Mouse (Mus musculus) midbrain, embryonic 13.5 days (tissue): ENCODE results near the gene Dpp8. TPM values are rescaled to one million over a fixed set of nuclear protein-coding genes. Genes with fewer than 3 reads are reported as not detected.

ENCODE experiments used
- ATAC-seq: fragments of 200-750 bp; cut with Nextera tagmentation; 2 replicates; pipeline ENCODE4 v1.8.0; 2017; ENCODE audit warnings: mild to moderate bottlenecking, moderate TSS enrichment, moderate library complexity
- H3K27ac ChIP-seq: fragments of 300-500 bp; sonication (generic); 2 replicates; pipeline ENCODE4 v1.5.1; 2015; ENCODE audit warnings: inconsistent platforms, mild to moderate bottlenecking, moderate library complexity
- H3K27me3 ChIP-seq: fragments of 300-500 bp; sonication (generic); 2 replicates; pipeline ENCODE4 v1.6.1; 2015; ENCODE audit warnings: mild to moderate bottlenecking, inconsistent platforms
- H3K36me3 ChIP-seq: fragments of 300-500 bp; sonication (generic); 2 replicates; pipeline ENCODE4 v1.6.1; 2015; ENCODE audit warnings: mild to moderate bottlenecking, inconsistent platforms
- H3K4me1 ChIP-seq: fragments of 300-500 bp; sonication (generic); replicated peaks from 2 replicates; pipeline ENCODE4 v1.6.1; 2015; ENCODE audit warnings: inconsistent platforms
- H3K4me2 ChIP-seq: fragments of 300-500 bp; sonication (generic); replicated peaks from 2 replicates; pipeline ENCODE4 v1.6.1; 2015; ENCODE audit warnings: moderate library complexity, mild to moderate bottlenecking, inconsistent platforms
- H3K4me3 ChIP-seq: fragments of 300-500 bp; sonication (generic); replicated peaks from 2 replicates; pipeline ENCODE4 v1.5.1; 2015; ENCODE audit warnings: mild to moderate bottlenecking, inconsistent platforms
- H3K9ac ChIP-seq: fragments of 300-500 bp; sonication (generic); replicated peaks from 2 replicates; pipeline ENCODE4 v1.6.1; 2015; ENCODE audit warnings: mild to moderate bottlenecking, inconsistent platforms
- H3K9me3 ChIP-seq: fragments of 300-500 bp; sonication (generic); 2 replicates; pipeline ENCODE4 v1.6.1; 2016; ENCODE audit warnings: mild to moderate bottlenecking, inconsistent platforms
- WGBS: fragments of 180-500 bp; shearing (Covaris S2); methylation state at CpG from one replicate; pipeline ENCODE4 v1.1.7; 2015; 5-methylcytosine and 5-hydroxymethylcytosine counted together
- polyA plus RNA-seq: library from polyadenylated mRNA; unstranded; fragments of >200 nt; fragmentation: Nextera tagmentation; extraction: Ambion mirVana; gene quantifications from 2 replicates; pipeline ENCODE4 v1.2.1, GENCODE M21; 2015

Dpp8 gene
- polyA plus RNA-seq, 1 experiment from 2014 or later: 45.5 TPM

DNA sequence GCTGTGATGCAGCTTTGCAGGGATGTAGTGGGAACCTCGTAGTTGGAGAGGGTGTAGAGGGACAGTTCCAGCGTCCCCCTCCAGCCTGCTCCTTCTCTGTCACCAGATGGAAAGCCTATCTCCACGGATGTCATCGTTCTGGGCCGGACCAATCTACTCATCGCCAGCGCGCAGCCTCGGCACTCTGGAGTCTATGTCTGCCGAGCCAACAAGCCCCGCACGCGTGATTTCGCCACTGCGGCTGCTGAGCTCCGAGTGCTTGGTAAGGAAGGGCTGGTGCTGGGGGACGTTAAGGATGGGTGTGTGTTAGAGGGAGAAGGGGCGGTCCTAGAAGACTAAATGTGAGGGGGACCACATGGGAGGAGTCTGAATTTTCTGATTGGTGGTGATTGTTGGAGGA is 90.3 kb downstream of the Dpp8 start:
- ATAC-seq: no peak
- H3K4me2 ChIP-seq: no peak overlapping the region
- H3K4me1 ChIP-seq: peaks cover 12% of the 10 kb centered on the region
- H3K9ac ChIP-seq: no peak overlapping the region
- 21% methylated on average over 17 of the region's 18 CpGs for WGBS
- no peaks in the 10 kb centered on the region for H3K9me3 ChIP-seq
- H3K27me3 ChIP-seq: peaks cover 22% of the 10 kb centered on the region
- H3K27ac ChIP-seq: no peak overlapping the region
- H3K4me3 ChIP-seq: no peak overlapping the region
- H3K36me3 ChIP-seq: peaks cover 44% of the 10 kb centered on the region

DNA sequence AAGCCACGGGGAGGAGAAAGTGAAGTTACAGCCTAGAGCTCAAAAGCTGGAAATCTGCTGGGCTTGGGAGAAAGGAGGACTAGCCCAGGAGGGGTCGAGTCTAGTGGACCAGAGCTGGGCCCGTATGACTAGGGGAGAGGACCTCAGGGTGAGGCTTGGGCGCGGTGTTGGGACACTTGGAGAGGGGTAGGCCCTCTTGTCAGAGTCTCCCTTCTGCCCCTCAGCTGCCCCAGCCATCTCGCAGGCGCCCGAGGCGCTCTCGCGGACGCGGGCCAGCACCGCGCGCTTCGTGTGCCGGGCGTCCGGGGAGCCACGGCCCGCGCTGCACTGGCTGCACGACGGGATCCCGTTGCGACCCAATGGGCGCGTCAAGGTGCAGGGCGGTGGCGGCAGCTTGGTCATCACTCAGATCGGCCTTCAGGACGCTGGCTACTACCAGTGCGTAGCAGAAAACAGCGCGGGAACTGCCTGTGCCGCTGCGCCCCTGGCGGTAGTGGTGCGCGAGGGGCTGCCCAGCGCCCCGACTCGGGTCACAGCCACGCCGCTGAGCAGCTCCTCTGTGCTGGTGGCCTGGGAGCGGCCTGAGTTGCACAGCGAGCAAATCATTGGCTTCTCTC is 91.4 kb downstream of the Dpp8 start:
- peak overlapping the region; percentile 82 for H3K4me2 ChIP-seq
- WGBS: 2% methylated on average over 45 of the region's 48 CpGs
- H3K36me3 ChIP-seq: peaks cover 33% of the 10 kb centered on the region
- H3K4me3 ChIP-seq: peak overlapping the region; percentile 44
- peaks cover 22% of the 10 kb centered on the region for H3K27me3 ChIP-seq
- no peaks in the 10 kb centered on the region for H3K9me3 ChIP-seq
- H3K27ac ChIP-seq: no peak overlapping the region
- peak overlapping the region; percentile 72 for H3K9ac ChIP-seq
- ATAC-seq: peak; percentile 57; the same call in 1 of the 2 replicates
- H3K4me1 ChIP-seq: peaks cover 17% of the 10 kb centered on the region

DNA sequence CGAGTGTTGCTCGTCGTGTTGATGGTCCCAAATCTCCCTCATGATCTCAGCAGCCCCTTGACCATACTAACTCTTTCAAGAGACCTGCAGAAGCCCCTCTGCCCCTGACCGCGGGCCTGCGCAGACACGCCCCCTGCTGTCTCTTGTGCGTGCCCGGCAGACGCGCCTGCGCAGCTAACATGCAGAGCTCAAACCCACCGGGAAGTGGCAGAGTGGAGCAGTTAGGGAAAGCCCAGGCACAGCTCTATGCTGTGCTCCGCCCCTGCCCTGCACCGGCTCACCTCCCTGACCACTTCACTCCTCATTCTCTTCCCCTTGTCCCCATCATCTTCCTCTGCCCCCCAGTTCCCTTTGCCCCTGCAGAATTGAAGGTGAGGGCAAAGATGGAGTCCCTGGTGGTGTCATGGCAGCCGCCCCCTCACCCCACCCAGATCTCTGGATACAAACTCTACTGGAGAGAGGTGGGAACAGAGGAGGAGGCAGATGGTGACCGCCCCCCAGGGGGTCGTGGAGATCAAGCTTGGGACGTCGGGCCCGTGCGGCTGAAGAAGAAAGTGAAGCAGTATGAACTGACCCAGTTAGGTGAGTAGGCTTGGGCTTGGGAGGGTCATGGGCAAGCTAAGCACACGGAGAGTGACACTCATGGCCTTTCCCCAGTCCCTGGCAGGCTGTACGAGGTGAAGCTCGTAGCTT is 96.1 kb downstream of the Dpp8 start:
- Histone ChIP-seq H3K27me3 (peaks cover 4% of the 10 kb centered on the region), H3K27ac (no peak overlapping the region), H3K4me2 (peak overlapping the region; percentile 1; the same call in 1 of the 2 replicates), H3K4me3 (no peak overlapping the region), H3K9ac (no peak overlapping the region), H3K4me1 (peaks cover 16% of the 10 kb centered on the region), H3K9me3 (no peaks in the 10 kb centered on the region), H3K36me3 (peaks cover 64% of the 10 kb centered on the region)
- WGBS: 8% methylated on average over 25 of the region's 25 CpGs
- no peak for ATAC-seq

DNA sequence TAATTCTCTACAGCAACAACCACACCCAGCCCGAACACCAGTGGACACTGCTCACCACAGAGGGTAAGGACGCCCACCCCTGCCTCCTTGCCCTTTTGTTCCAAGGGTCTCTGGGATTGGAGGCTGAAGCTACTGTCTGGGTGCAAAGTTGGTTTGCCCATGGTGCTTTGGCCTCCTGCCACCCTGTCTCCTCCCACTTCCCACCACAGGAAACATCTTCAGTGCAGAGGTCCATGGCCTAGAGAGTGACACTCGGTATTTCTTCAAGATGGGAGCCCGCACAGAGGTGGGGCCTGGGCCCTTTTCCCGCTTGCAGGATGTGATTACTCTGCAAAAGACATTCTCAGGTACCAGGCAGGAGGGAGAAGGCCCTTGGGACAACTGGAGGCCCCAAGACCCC is 99.5 kb downstream of the Dpp8 start:
- no peak overlapping the region for H3K27ac ChIP-seq
- H3K4me3 ChIP-seq: no peak overlapping the region
- H3K36me3 ChIP-seq: peaks cover 52% of the 10 kb centered on the region
- WGBS: 90% methylated on average over 5 of the region's 5 CpGs
- peaks cover 27% of the 10 kb centered on the region for H3K4me1 ChIP-seq
- no peaks in the 10 kb centered on the region for H3K9me3 ChIP-seq
- no peak overlapping the region for H3K9ac ChIP-seq
- H3K27me3 ChIP-seq: peaks cover 26% of the 10 kb centered on the region
- no peak for ATAC-seq
- no peak overlapping the region for H3K4me2 ChIP-seq

Other genes with a start within 250 kb of the Dpp8 start
- 9.7 and 10.4 TPM in 2 replicates for gene Dennd4a, start 221.1 kb upstream of the Dpp8 start, polyA plus RNA-seq
- gene Slc24a1, start 80.8 kb upstream of the Dpp8 start, polyA plus RNA-seq: 0.03 and 0.04 TPM in 2 replicates
- 46.1 and 50.3 TPM in 2 replicates for gene Ints14, start 71.5 kb upstream of the Dpp8 start, polyA plus RNA-seq
- 188 and 192 TPM in 2 replicates for gene Hacd3, start 10.7 kb upstream of the Dpp8 start, polyA plus RNA-seq
- gene Igdcc4, start 69.1 kb downstream of the Dpp8 start, polyA plus RNA-seq: 11.0 and 12.6 TPM in 2 replicates
- 23.5 and 25.2 TPM in 2 replicates for gene Igdcc3, start 108.8 kb downstream of the Dpp8 start, polyA plus RNA-seq
- 4.8 and 5.6 TPM in 2 replicates for gene Parp16, start 162.9 kb downstream of the Dpp8 start, polyA plus RNA-seq
- gene Cilp, start 232.8 kb downstream of the Dpp8 start, polyA plus RNA-seq: 0.24 and 0.30 TPM in 2 replicates